Mouse (Mus musculus) olfactory bulb, adult 2 months (tissue): ENCODE results near the gene Gapvd1. TPM values are rescaled to one million over a fixed set of nuclear protein-coding genes. Genes with fewer than 3 reads are reported as not detected.

ENCODE experiments used
- H3K27ac ChIP-seq: fragments of 200-500 bp; 2 replicates; pipeline ENCODE4 v1.5.1; 2012; ENCODE audit warnings: low read depth, low read length; ENCODE audit not compliant: insufficient read depth
- H3K4me1 ChIP-seq: fragments of 200-500 bp; 2 replicates; pipeline ENCODE4 v1.6.1; 2012; ENCODE audit warnings: low read length; ENCODE audit not compliant: control insufficient read depth, insufficient read depth
- H3K4me3 ChIP-seq: fragments of 200-500 bp; 2 replicates; pipeline ENCODE4 v1.5.1; 2012; ENCODE audit warnings: mild to moderate bottlenecking, low read depth, low read length, moderate library complexity; ENCODE audit not compliant: insufficient read depth
- CTCF ChIP-seq: fragments of 200-500 bp; IDR thresholded peaks from 2 replicates; pipeline ENCODE4 v1.5.1; 2012; ENCODE audit warnings: low read depth, mild to moderate bottlenecking, low read length, moderate library complexity; ENCODE audit not compliant: insufficient read depth
- POLR2A ChIP-seq: fragments of 200-500 bp; IDR thresholded peaks from 2 replicates; pipeline ENCODE4 v1.6.1; 2012; ENCODE audit warnings: mild to moderate bottlenecking, low read depth, low read length, moderate library complexity; ENCODE audit not compliant: insufficient read depth
- WGBS: fragments of 180-500 bp; shearing (Covaris S2); methylation state at CpG from one replicate; pipeline ENCODE4 v1.1.7; 2018; 5-methylcytosine and 5-hydroxymethylcytosine counted together
- polyA plus RNA-seq: library from polyadenylated mRNA; stranded (reverse); fragments of >200 nt; gene quantifications from 2 replicates; pipeline ENCODE4 v1.2.4, GENCODE M21; 2012; ENCODE audit warnings: low replicate concordance; ENCODE audit not compliant: missing spikeins, insufficient read depth, insufficient read length

Gapvd1 gene
- polyA plus RNA-seq, 1 experiment, result not detected

- WGBS, result 12% methylated on average over 37 of the region's 37 CpGs
- Histone ChIP-seq H3K4me3 (peak overlapping the region; percentile 31), H3K4me1 (0 out of 2 replicates have a peak, but pooled peaks cover 3% of the 10 kb centered on the region), H3K27ac (no peak overlapping the region)
- TF ChIP-seq POLR2A (no peak), CTCF (peak; percentile 69)
Observed at GRCm38 (mm10) chr2:34638955-34639650, 115.9 kb downstream of the Gapvd1 start.

- Histone ChIP-seq H3K4me1 (0 out of 2 replicates have a peak, but pooled peaks cover 3% of the 10 kb centered on the region), H3K4me3 (no peak overlapping the region), H3K27ac (no peak overlapping the region)
- WGBS, result 90% methylated on average over 14 of the region's 14 CpGs
- TF ChIP-seq POLR2A (no peak), CTCF (no peak)
Observed at GRCm38 (mm10) chr2:34635249-34636165, 119.5 kb downstream of the Gapvd1 start.

- H3K4me3 ChIP-seq, result no peak overlapping the region
- H3K4me1 ChIP-seq, result peaks cover 8% of the 10 kb centered on the region
- H3K27ac ChIP-seq, result no peak overlapping the region
- 71% methylated on average over 12 of the region's 12 CpGs for WGBS
- TF ChIP-seq POLR2A (no peak), CTCF (no peak)
Observed at GRCm38 (mm10) chr2:34632051-34632450, 123.0 kb downstream of the Gapvd1 start.

- 93% methylated on average over 6 of the region's 6 CpGs for WGBS
- no peak for TF ChIP-seq CTCF
- no peak for TF ChIP-seq POLR2A
- no peak overlapping the region for H3K4me3 ChIP-seq
- H3K27ac ChIP-seq, result no peak overlapping the region
- H3K4me1 ChIP-seq, result peaks cover 10% of the 10 kb centered on the region
Observed at GRCm38 (mm10) chr2:34630445-34630844, 124.6 kb downstream of the Gapvd1 start.

GRCm38 (mm10) chr2:34629758-34630157 is 125.3 kb downstream of the Gapvd1 start:
- WGBS, result 81% methylated on average over 7 of the region's 7 CpGs
- Histone ChIP-seq H3K27ac (no peak overlapping the region), H3K4me1 (peaks cover 10% of the 10 kb centered on the region)

GRCm38 (mm10) chr2:34628903-34629540 is 126.0 kb downstream of the Gapvd1 start:
- Histone ChIP-seq H3K4me1 (peaks cover 10% of the 10 kb centered on the region), H3K4me3 (no peak overlapping the region), H3K27ac (no peak overlapping the region)
- TF ChIP-seq POLR2A (no peak), CTCF (no peak)
- 85% methylated on average over 4 of the region's 4 CpGs for WGBS

More at GRCm38 (mm10) chr2:34629758-34630157, 125.3 kb downstream of the Gapvd1 start:
- H3K4me3 ChIP-seq, result no peak overlapping the region
- TF ChIP-seq POLR2A, result no peak

- no peak for TF ChIP-seq CTCF
- no peak for TF ChIP-seq POLR2A
- Histone ChIP-seq H3K4me3 (no peak overlapping the region), H3K27ac (0 out of 2 replicates have a peak overlapping the region, but pooled peaks have one; percentile 16), H3K4me1 (peaks cover 10% of the 10 kb centered on the region)
- 65% methylated on average over 17 of the region's 17 CpGs for WGBS
Observed at GRCm38 (mm10) chr2:34627328-34628226, 127.5 kb downstream of the Gapvd1 start.

Other genes starting within 250 kb of the Gapvd1 start
- gene Hspa5, start 16.7 kb upstream of the Gapvd1 start, polyA plus RNA-seq, result not detected in 2 replicates
- gene Rabepk, start 44.7 kb upstream of the Gapvd1 start, polyA plus RNA-seq, result not detected in 2 replicates
- gene Fbxw2, start 71.1 kb upstream of the Gapvd1 start, polyA plus RNA-seq, result not detected in 2 replicates
- gene Gm34653, start 77.8 kb upstream of the Gapvd1 start, polyA plus RNA-seq, result not detected in 2 replicates
- not detected in 2 replicates for gene Cutal, start 119.2 kb upstream of the Gapvd1 start, polyA plus RNA-seq
- gene Psmd5, start 119.7 kb upstream of the Gapvd1 start, polyA plus RNA-seq, result not detected in 2 replicates
- not detected in 2 replicates for gene Phf19, start 158.8 kb upstream of the Gapvd1 start, polyA plus RNA-seq
- not detected in 2 replicates for gene Traf1, start 206.5 kb upstream of the Gapvd1 start, polyA plus RNA-seq